Mouse (Mus musculus): ENCODE measurements around the gene Avpi1. TPM values are rescaled to one million over a fixed set of nuclear protein-coding genes. Genes with fewer than 3 reads are reported as not detected.

Avpi1 gene
- 1 to 10 TPM; 9.2 to 9.7 TPM for polyA plus RNA-seq (2017; shearing (Covaris generic))

- peak; percentile 90 for ATAC-seq
Measured at GRCm38 (mm10) chr19:42128787-42129508, at the start of gene Avpi1. Gene Avpi1, minus strand, starts transcription at chr19:42129059.

DNA sequence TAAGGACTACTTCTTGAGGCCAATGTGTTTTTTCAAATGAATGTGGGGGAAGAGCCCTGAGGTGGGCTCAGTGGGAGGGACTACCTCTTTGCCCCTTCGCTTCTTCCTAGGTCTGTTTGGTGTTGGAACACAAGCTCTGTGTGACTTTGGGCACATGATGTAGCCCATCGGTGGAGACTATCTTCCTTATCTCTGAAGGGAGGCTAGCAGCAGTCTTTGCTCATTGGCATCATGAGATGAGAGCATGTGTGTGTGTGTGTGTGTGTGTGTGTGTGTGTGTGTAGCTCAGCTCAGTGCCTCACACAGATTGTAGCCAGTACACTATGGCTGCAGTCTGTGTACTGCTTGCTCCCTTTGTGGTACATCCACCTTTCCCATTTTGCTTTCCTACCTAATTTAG lies 48.6 kb upstream of the Avpi1 start:
- ATAC-seq: no peak

GRCm38 (mm10) chr19:42176841-42177240 lies 48.0 kb upstream of the Avpi1 start:
- no peak for ATAC-seq

GRCm38 (mm10) chr19:42170025-42170969 lies 41.4 kb upstream of the Avpi1 start:
- peak; percentile 96 for ATAC-seq

DNA sequence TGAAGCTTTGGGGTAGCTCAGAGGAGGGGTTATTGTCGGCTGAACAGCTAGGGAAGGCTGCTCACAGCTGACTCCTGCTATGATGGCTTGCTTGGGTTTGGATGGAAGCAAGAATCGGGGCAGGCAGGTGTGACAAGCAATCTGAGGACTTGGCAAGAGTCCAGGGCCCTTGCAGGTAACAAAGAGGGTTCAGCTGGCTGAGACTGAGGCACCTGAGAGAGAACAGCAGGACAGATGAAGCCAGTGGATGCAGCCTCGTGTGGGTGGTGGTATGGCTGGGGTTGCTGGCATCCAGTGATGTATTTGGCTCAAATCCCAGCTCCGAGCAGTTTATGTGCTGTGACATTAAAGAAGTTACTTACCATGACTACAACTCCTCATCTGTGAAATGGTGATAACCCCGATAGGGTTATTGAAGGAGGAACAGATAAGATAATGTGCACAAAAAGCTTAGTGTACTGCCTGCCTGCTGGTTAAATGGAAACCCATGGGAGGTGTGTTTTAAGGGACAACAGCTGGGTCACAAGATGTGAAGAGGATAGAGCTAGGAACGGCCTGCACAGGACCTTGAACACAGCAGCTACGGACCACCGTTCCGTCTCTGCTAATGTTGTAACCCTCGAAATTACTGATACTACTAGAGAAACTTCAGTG lies 40.6 kb upstream of the Avpi1 start:
- ATAC-seq: no peak

DNA sequence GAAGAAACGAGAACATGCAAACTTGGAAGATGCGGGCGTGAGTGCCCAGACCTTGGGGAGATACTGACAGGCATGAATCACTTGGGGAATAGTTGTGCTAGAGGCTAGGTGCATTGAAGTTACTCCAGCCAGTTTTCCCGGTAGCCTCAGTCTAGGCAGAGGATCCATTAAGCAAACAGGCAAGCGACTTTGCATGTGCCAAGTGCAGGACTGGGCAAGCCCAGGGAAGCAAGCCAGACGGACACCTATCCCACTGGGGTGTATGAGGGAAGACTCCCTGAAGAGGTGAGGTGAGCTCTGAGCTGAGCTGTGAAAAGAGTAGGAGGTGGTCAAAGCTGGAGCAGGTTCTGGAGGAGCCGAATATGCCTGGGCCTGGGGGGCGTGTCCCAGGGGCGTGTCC lies 38.6 kb upstream of the Avpi1 start:
- ATAC-seq: no peak

GRCm38 (mm10) chr19:42166766-42167165 lies 37.9 kb upstream of the Avpi1 start:
- ATAC-seq: no peak

- ATAC-seq: peak; percentile 22
Measured at GRCm38 (mm10) chr19:42166130-42166529, 37.3 kb upstream of the Avpi1 start.

GRCm38 (mm10) chr19:42164188-42164587 lies 35.3 kb upstream of the Avpi1 start:
- ATAC-seq: no peak

DNA sequence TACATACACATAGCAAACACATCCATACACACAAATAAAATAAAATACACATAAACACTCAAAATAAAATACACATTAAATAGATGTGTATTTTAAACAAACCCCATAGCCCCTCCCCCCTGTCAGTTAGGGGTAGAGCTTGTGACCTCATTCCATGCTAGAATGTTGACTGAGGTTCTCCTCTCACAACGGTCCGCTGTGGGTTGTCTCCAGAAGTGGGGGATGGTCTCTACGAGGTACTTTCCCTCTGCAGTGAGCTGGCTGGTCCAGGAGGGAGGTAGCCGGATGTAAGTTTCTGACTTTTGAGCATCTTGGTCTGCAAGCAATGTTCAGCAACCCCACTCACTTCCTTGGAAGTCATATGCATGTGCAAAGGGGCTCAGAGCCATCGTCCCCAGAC lies 34.9 kb upstream of the Avpi1 start, which contains the start of gene Zfyve27:
Zfyve27 (plus strand) TSS at position 188 of the 400 bp plus-strand sequence.
- no peak for ATAC-seq

DNA sequence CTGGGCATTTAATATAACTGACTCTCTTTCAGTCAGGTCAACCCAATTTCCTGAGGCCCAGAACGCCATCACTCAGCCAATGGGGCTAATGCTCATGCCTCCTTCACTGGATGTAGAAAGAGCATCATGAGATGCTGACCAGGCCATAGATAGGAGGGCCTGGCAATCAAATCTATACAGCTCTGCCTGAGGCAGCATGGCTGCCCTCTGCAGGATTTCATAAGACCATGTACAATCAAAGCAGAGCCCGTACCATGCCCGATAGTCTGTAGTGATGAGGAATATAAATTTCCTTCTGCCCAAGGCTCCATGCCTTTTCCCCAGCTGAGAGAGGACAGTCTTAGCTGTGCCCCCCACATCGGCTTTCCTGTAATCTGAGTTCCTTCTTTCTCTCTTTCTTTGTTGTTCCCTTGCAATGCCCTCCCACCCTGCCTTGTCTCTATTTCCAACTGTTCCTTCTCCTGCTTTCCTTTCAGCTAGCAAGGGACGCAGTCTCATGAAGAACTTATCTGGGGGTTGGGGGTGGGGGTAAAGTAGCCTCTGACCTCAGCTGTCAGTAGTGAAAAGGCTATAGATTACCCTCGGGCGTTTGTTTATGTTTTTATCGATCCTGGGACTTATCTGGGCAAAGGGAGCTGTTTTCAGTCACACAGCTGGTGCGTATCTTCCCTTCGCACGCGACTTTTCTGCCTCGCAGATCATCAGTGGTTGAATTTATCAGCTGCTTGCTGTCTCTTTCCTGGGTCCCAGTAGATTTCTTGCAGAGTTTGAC lies 29.6 kb upstream of the Avpi1 start:
- ATAC-seq: no peak

- ATAC-seq: no peak
Measured at GRCm38 (mm10) chr19:42157493-42158237, 28.8 kb upstream of the Avpi1 start.

- peak; percentile 29 for ATAC-seq
Measured at GRCm38 (mm10) chr19:42151990-42152389, 23.1 kb upstream of the Avpi1 start.

DNA sequence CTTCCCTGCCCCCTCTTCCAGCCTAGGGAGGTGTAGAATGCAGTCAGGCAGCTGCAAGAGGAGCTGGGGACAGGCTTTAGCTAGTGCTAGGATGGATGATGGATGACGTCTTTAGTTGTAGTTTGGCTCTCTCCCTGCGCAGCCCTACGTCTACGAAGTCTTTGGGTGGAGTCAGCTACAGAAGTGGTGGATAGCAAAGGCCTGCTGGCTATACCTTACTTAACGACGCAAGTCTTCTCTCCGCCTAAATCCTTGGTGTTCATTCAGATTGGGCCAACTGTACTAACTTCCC lies 19.7 kb upstream of the Avpi1 start:
- ATAC-seq: no peak

GRCm38 (mm10) chr19:42147769-42148568 lies 19.1 kb upstream of the Avpi1 start:
- ATAC-seq: peak; percentile 25

GRCm38 (mm10) chr19:42147170-42147768 lies 18.4 kb upstream of the Avpi1 start, which contains the start of gene Marveld1:
Gene Marveld1, plus strand, starts transcription at chr19:42147400.
- peak; percentile 67 for ATAC-seq

- no peak for ATAC-seq
Measured at GRCm38 (mm10) chr19:42146276-42147010, 17.6 kb upstream of the Avpi1 start.

DNA sequence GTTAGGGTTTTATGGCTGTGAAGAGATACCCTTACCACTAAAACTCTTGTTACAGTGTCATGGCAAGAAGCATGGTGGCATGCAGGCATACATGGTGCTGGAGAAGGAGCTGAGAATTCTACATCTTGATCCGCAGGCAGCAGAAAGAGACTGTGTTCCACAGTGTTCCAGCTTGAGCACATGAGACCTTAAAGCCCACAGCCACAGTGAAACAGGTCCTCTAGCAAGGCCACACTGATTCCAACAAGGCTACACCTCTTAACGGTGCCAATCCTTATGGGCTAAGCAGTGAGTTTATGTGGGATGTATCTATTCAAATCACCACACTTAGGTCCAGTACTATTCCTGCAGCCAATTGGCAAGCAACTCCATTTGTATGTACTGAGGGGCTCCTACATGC lies 16.9 kb upstream of the Avpi1 start:
- no peak for ATAC-seq

- no peak for ATAC-seq
Measured at GRCm38 (mm10) chr19:42145210-42145609, 16.4 kb upstream of the Avpi1 start.
